Mouse (Mus musculus) thymus, adult 18-20 months (tissue): ENCODE data around the gene Polr2a.

ENCODE experiments used
- DNase-seq, 2 experiments: peaks; one replicate each; pipeline ENCODE4 v3.0.0; 2022; ENCODE audit warnings: mixed read lengths in 2 of 2

Gene Polr2a

DNA sequence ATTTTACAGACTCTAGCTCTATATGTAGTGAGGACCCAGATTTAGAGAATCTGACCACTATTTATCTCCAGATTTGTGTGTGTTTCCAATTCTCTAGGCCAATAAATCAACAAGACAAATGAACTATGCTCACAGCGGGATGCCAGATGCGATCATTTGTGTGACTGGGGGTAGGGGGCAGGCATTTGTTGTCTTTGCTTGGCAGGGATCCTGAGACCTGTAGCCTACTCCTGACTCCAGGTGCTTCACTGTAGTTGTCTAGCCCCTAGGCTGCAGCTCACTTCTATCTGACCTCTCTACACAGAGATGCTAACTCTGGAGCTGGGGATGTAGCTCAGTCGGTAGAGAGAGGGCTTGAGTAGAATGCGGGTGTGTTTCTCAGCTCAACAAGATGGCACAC, 23.4 kb upstream of the Polr2a start:
- no peak for DNase-seq

DNA sequence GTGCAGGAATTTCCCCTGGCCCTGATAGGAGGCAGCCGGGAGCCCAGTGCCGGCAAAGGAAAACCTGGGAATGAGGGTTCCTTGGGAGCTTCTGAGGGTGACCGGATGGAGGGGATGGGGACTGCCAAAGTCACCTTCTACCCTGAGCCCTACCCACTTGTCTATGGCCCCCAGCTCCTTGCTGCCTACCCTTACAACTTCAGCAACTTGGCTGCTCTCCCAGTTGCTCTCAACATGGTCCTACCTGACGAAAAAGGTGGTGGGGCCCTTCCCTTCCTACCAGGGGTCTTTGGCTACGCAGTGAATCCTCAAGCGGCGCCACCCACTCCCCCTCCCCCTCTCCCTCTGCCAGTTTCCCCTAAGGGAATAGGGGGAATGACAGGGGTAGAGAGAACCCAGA, 20.5 kb upstream of the Polr2a start:
- DNase-seq = no peak

- DNase-seq = no peak
Measured at GRCm38 (mm10) chr11:69778258-69778982, 20.0 kb upstream of the Polr2a start.

- no peak for DNase-seq
Measured at GRCm38 (mm10) chr11:69777504-69778257, 19.2 kb upstream of the Polr2a start.

DNA sequence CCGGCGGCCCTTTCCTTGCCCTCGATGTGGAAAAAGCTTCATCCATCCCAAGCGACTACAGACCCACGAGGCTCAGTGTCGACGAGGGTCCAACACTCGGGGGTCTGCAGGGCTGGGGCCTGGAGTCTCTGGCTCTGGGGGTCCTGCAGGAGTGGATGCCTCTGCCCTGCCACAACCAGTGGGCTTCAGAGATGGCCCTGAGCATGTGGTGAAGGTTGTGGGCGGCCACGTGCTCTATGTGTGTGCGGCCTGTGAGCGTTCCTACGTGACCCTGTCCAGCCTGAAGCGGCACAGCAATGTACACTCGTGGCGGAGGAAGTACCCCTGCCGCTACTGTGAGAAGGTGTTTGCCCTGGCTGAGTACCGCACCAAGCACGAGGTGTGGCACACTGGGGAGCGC, 18.1 kb upstream of the Polr2a start:
- DNase-seq = no peak

DNA sequence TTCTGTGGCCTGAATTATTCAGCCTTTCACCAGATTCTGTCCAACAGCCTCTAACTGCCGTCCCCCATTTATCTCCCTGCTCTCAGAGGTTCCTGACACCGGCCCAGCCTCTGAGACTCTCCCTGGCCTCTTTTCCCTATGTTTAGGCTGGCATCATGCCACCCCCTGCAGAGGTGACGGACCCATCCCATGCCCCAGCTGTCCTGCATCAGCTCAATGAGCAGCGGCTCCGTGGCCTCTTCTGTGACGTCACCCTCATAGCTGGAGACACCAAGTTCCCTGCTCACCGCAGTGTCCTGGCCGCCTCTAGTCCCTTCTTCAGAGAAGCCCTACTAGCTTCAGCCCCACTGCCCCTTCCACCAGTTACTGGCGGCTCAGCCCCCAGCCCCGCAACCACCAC, 17.3 kb upstream of the Polr2a start:
- DNase-seq = no peak

DNA sequence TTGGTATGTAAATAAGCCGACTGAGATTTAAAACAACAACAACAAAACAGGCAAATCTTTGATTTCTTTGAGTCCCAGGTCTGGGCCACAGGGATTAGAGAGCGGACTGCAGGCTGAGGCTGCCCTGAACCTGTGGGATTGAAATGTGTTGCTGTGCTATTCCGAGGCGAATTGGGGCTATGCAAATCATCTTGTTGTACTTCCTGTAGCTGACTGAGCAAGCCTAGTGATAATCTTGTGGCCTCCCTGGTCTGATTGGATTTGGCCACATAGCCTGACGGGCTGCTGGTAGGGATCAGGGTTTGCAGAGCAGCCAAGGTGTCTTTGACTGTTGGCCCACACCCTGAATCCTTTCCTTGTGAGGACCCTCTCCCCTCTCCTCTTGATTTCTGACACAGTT, 16.5 kb upstream of the Polr2a start:
- no peak for DNase-seq

GRCm38 (mm10) chr11:69767625-69767909, 9.1 kb upstream of the Polr2a start:
- no peak for DNase-seq

DNA sequence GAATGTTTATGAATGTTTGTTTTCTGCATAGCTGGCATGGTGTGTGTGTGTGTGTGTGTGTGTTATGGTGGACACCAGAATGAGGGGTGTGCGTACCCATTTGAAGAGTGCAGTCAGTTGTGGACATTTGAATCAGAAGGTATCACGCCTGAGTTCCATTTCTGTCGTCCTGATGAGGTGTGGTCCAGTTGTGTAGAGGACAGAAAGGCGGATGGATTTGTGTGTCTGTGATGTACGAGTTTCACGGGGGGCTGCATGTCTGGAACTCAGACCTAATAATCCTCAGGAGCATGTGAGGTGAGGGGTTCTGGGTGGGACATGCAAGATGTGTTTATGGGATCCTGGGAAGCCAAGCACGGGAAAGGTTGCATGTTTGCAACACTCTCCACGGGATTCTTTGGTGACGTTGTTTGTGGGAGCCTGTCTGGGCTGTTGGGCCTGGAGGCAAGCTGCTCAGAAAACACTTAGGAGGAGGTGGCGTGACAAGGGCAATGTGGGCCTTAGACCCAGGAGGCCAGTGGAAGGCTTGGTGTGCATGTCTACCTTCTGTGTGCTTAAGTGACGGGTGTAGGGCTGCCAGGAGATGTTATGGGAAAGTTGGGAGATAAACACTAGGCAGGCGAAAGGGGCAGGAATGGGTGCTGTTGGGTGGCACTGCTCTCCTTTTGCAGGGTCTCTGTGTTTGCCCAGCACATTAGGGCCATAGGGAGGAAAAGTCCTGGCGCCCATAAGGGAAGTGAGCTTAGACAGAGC, 8.6 kb upstream of the Polr2a start:
- no peak for DNase-seq

- peak; percentile 78 to 83 for DNase-seq
Measured at GRCm38 (mm10) chr11:69766126-69766609, 7.7 kb upstream of the Polr2a start.

GRCm38 (mm10) chr11:69765221-69766125, 7.0 kb upstream of the Polr2a start, which contains the start of gene Zbtb4:
TSS of gene Zbtb4 (plus strand) at chr11:69765912.
- peak; percentile 30 to 47 for DNase-seq

- DNase-seq = no peak
Measured at GRCm38 (mm10) chr11:69763551-69763950, 5.1 kb upstream of the Polr2a start.

DNA sequence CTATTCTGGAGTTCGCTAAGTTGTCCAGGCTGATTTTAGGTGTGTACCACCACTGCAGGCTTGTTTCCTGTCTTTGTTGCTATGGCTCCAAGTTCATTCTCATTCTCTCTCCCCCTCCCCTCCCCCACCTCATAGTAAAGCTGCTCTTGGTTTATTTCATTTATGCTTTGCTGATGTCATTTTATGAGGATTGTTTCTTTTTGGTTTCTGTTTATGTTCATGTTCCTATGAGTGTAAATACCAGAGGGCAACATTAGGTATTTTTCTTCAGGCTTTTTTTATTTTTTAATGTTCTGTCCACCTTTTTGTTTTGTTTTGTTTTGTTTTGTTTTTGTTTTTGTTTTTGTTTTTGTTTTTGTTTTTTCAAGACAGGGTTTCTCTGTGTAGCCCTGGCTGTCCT, 3.4 kb upstream of the Polr2a start, which contains the start of gene Slc35g3:
TSS of gene Slc35g3 (minus strand) at position 101 of the 400 bp plus-strand sequence.
- DNase-seq = no peak

GRCm38 (mm10) chr11:69760901-69761200, 2.4 kb upstream of the Polr2a start:
- no peak for DNase-seq

DNA sequence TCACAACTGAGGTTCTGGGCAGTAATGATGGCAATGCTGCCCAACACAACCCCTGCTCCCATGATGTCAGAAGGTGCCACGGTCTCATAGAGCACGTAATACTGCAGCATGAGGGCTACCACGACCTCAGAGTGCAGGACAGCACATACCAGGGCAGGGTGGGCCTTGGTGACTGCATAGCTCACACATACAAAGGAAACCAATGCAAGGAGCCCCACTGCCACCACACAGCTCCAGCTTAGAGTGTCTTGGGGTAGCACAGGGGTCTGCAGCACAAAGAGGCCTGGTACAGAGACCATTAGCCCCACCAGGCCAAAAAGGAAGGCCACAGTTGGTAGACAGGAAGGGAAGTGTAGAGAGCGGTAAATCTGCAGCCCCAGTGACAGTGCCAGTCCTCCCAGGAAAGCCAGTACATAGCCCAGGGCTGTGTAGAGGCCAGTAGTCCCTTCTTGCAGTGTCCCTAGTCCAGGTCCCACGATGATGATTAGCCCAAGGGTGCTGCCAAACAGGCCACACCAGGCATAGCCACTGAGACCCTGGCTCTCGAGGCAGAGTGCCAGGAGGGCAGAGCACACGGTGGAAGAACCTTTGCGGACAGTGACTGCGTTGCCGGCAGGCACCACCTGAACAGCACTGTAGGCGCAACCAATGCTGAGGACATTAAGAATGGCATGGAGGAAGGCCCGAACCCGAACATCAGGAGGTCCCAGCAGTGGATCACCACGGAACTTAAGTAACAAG, 1.9 kb upstream of the Polr2a start:
- DNase-seq = no peak

DNA sequence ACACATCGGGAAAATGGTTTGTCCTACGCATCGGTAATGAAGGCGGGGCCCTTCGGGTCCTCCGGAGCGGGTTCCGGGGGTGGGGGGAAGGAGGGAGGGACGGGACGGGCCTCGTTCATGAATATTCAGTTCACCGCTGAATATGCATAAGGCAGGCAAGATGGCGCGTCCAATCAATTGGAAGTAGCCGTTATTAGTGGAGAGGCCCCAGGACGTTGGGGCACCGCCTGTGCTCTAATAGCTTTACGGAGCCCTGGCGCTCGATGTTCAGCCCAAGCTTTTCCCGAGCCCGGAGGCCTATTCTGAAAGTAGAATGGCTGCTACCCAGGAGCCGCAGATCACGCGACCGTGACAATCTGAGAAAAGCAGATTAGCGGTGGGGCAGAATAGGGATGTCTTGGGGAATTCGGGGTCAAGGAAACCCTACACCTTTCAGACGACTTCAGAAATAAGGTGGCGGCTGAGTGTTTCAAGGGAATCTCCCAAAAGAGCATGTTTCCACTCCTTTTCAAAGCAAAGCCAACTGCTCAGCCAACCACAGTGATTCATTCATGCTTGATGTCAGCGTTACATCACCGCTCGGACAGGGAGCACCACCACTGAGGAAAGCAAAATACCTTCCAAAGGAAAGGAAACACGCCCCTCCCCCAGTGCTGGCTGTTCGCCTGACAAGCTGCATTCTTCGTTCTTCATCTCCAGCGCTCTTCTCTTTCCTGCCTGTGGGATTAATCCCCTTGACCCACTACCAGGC, 709 bp upstream of the Polr2a start:
- DNase-seq = peak; percentile 68 to 84

GRCm38 (mm10) chr11:69758090-69758456, 364 bp downstream of the Polr2a start:
- peak; percentile 90 to 91 for DNase-seq

GRCm38 (mm10) chr11:69757303-69758089, 941 bp downstream of the Polr2a start:
- no peak for DNase-seq

- DNase-seq = no peak
Measured at GRCm38 (mm10) chr11:69754701-69755100, 3.7 kb downstream of the Polr2a start.

GRCm38 (mm10) chr11:69754233-69754632, 4.2 kb downstream of the Polr2a start:
- no peak for DNase-seq
